Mouse (Mus musculus): ENCODE measurements around the gene Rfc1.
"Not testable (repeated sequence)": the region's sequence is repeated elsewhere in the genome, so short reads cannot be mapped to it uniquely, and the experiment has no call there.

Gene Rfc1

GRCm38 (mm10) chr5:65300121-65300520, 35.3 kb downstream of the Rfc1 start:
- CTCF ChIA-PET: interaction anchor here (0.6 kb wide), 1 partner anchor 1108 kb away, joined by 3 read pairs; no protein-coding TSS in a partner anchor

GRCm38 (mm10) chr5:65299623-65300022, 35.8 kb downstream of the Rfc1 start:
- CTCF ChIA-PET: not testable (repeated sequence)

- CTCF ChIA-PET: no interaction called here
Observed at GRCm38 (mm10) chr5:65298167-65298950, 37.1 kb downstream of the Rfc1 start.

GRCm38 (mm10) chr5:65294270-65294669, 41.2 kb downstream of the Rfc1 start:
- CTCF ChIA-PET: no interaction called here

GRCm38 (mm10) chr5:65293627-65294026, 41.8 kb downstream of the Rfc1 start:
- CTCF ChIA-PET: interaction anchor here (0.6 kb wide), 1 partner anchor 698 kb away, joined by 5 read pairs; no protein-coding TSS in a partner anchor

GRCm38 (mm10) chr5:65289009-65289408, 46.5 kb downstream of the Rfc1 start:
- CTCF ChIA-PET: interaction anchor here (0.6 kb wide), 1 partner anchor 156 kb away, joined by 5 read pairs; no protein-coding TSS in a partner anchor

GRCm38 (mm10) chr5:65287751-65288701, 47.4 kb downstream of the Rfc1 start:
- CTCF ChIA-PET: interaction anchor here (0.6 kb wide), 2 partner anchors 155 to 847 kb away, joined by 5 to 6 read pairs; no protein-coding TSS in a partner anchor

- CTCF ChIA-PET: interaction anchor here (0.6 kb wide), 1 partner anchor 120 kb away, joined by 12 read pairs; no protein-coding TSS in a partner anchor
Observed at GRCm38 (mm10) chr5:65284171-65284570, 51.3 kb downstream of the Rfc1 start.

- CTCF ChIA-PET: no interaction called here
Observed at GRCm38 (mm10) chr5:65281216-65281615, 54.3 kb downstream of the Rfc1 start.

GRCm38 (mm10) chr5:65279133-65279651, 56.3 kb downstream of the Rfc1 start:
- CTCF ChIA-PET: interaction anchor here (0.7 to 0.9 kb wide), 2 partner anchors 271 to 282 kb away, joined by 3 to 5 read pairs; no protein-coding TSS in a partner anchor

- CTCF ChIA-PET: interaction anchor here (0.5 to 0.6 kb wide), 2 partner anchors 270 to 1450 kb away, joined by 3 to 4 read pairs; no protein-coding TSS in a partner anchor
Observed at GRCm38 (mm10) chr5:65273966-65274365, 61.5 kb downstream of the Rfc1 start.

- CTCF ChIA-PET: no interaction called here
Observed at GRCm38 (mm10) chr5:65257910-65258505, 77.5 kb downstream of the Rfc1 start.

- CTCF ChIA-PET: no interaction called here
Observed at GRCm38 (mm10) chr5:65250185-65250855, 85.2 kb downstream of the Rfc1 start.

- CTCF ChIA-PET: no interaction called here
Observed at GRCm38 (mm10) chr5:65247296-65247695, 88.2 kb downstream of the Rfc1 start.

- CTCF ChIA-PET: interaction anchor here (0.7 kb wide), 1 partner anchor 145 kb away, joined by 3 read pairs; no protein-coding TSS in a partner anchor
Observed at GRCm38 (mm10) chr5:65242740-65243139, 92.7 kb downstream of the Rfc1 start.

GRCm38 (mm10) chr5:65231289-65232003, 104.0 kb downstream of the Rfc1 start:
- CTCF ChIA-PET: no interaction called here

GRCm38 (mm10) chr5:65224056-65224455, 111.4 kb downstream of the Rfc1 start:
- CTCF ChIA-PET: no interaction called here

GRCm38 (mm10) chr5:65221037-65221436, 114.4 kb downstream of the Rfc1 start:
- CTCF ChIA-PET: no interaction called here

GRCm38 (mm10) chr5:65217305-65218269, 117.9 kb downstream of the Rfc1 start:
- CTCF ChIA-PET: no interaction called here
